Mouse (Mus musculus) megakaryocyte-erythroid progenitor cell, adult 5 weeks (primary cell): ENCODE results near the gene Sidt1. TPM values are rescaled to one million over a fixed set of nuclear protein-coding genes. Genes with fewer than 3 reads are reported as not detected.

Experiments
- polyA plus RNA-seq: library from polyadenylated mRNA; stranded (reverse); fragments of >175 nt; gene quantifications from 2 replicates; pipeline ENCODE4 v1.2.3, GENCODE M21; 2012

Sidt1 gene
- 0.22 and 0.71 TPM in 2 replicates for polyA plus RNA-seq

GRCm38 (mm10) chr16:44332861-44333284, at the start of gene Sidt1:
Gene Sidt1, minus strand, starts transcription at chr16:44333196.

GRCm38 (mm10) chr16:44347071-44347901, 14.3 kb upstream of the Sidt1 start, which contains the start of gene Spice1:
Gene Spice1, plus strand, starts transcription at chr16:44347121.

Other genes with a start within 250 kb of the Sidt1 start
- 1.2 and 2.8 TPM in 2 replicates for gene Atp6v1a, start 193.5 kb downstream of the Sidt1 start, polyA plus RNA-seq
- gene Naa50, start 193.4 kb downstream of the Sidt1 start, polyA plus RNA-seq: 31.8 and 38.1 TPM in 2 replicates
- gene Usf3, start 159.9 kb downstream of the Sidt1 start, polyA plus RNA-seq: 1.4 and 3.7 TPM in 2 replicates
- 7.9 and 9.2 TPM in 2 replicates for gene Spice1, start 13.9 kb upstream of the Sidt1 start, polyA plus RNA-seq
- not detected in 2 replicates for gene Cfap44, start 61.6 kb upstream of the Sidt1 start, polyA plus RNA-seq
- 0.42 and 0.48 TPM in 2 replicates for gene Boc, start 225.7 kb upstream of the Sidt1 start, polyA plus RNA-seq